Mouse (Mus musculus): ENCODE results near the gene Gm49383. TPM values are rescaled to one million over a fixed set of nuclear protein-coding genes. Genes with fewer than 3 reads are reported as not detected.
A peak's percentile ranks its signal among the peaks of the same experiment; 100 is the strongest.

Gm49383 gene
- polyA plus RNA-seq, 1 experiment from 2014 or later: 35.5 TPM

GRCm38 (mm10) chr12:69215000-69215785, 18.3 kb upstream of the Gm49383 start:
- WGBS: 77% methylated on average over 3 of the region's 3 CpGs

GRCm38 (mm10) chr12:69214393-69214792, 17.5 kb upstream of the Gm49383 start:
- no peak overlapping the region for H3K9ac ChIP-seq
- no peaks in the 10 kb centered on the region for H3K9me3 ChIP-seq
- H3K4me3 ChIP-seq: no peak overlapping the region
- WGBS: 91% methylated on average over 7 of the region's 7 CpGs
- no peak overlapping the region for H3K4me2 ChIP-seq
- no peak for ATAC-seq (ENCODE audit: borderline replicate concordance, extremely low read depth, low FRiP score, low TSS enrichment)
- H3K4me1 ChIP-seq: no peaks in the 10 kb centered on the region
- H3K27ac ChIP-seq: no peak overlapping the region
- H3K36me3 ChIP-seq: peaks cover 55% of the 10 kb centered on the region
- no peaks in the 10 kb centered on the region for H3K27me3 ChIP-seq

More at GRCm38 (mm10) chr12:69215000-69215785, 18.3 kb upstream of the Gm49383 start:
- H3K36me3 ChIP-seq: peaks cover 53% of the 10 kb centered on the region
- H3K27ac ChIP-seq: no peak overlapping the region
- H3K9me3 ChIP-seq: no peaks in the 10 kb centered on the region
- H3K4me2 ChIP-seq: no peak overlapping the region
- H3K4me1 ChIP-seq: no peaks in the 10 kb centered on the region
- no peaks in the 10 kb centered on the region for H3K27me3 ChIP-seq
- no peak overlapping the region for H3K9ac ChIP-seq
- ATAC-seq (ENCODE audit: borderline replicate concordance, extremely low read depth, low FRiP score, low TSS enrichment): no peak
- H3K4me3 ChIP-seq: no peak overlapping the region

- Histone ChIP-seq H3K4me3 (no peak overlapping the region), H3K9me3 (no peaks in the 10 kb centered on the region), H3K9ac (no peak overlapping the region), H3K36me3 (peaks cover 53% of the 10 kb centered on the region), H3K27me3 (no peaks in the 10 kb centered on the region), H3K4me2 (no peak overlapping the region), H3K27ac (no peak overlapping the region), H3K4me1 (no peaks in the 10 kb centered on the region)
- WGBS: 90% methylated on average over 13 of the region's 13 CpGs
- ATAC-seq (ENCODE audit: borderline replicate concordance, extremely low read depth, low FRiP score, low TSS enrichment): no peak
Observed at GRCm38 (mm10) chr12:69213186-69213777, 16.4 kb upstream of the Gm49383 start.

- Histone ChIP-seq H3K4me1 (no peaks in the 10 kb centered on the region), H3K36me3 (peaks cover 53% of the 10 kb centered on the region), H3K9me3 (no peaks in the 10 kb centered on the region), H3K9ac (no peak overlapping the region), H3K27me3 (no peaks in the 10 kb centered on the region), H3K4me2 (no peak overlapping the region), H3K4me3 (no peak overlapping the region), H3K27ac (no peak overlapping the region)
- ATAC-seq (ENCODE audit: borderline replicate concordance, extremely low read depth, low FRiP score, low TSS enrichment): no peak
- 65% methylated on average over 5 of the region's 5 CpGs for WGBS
Observed at GRCm38 (mm10) chr12:69211057-69211456, 14.2 kb upstream of the Gm49383 start.

- Histone ChIP-seq H3K27ac (no peak overlapping the region), H3K36me3 (peaks cover 53% of the 10 kb centered on the region), H3K27me3 (no peaks in the 10 kb centered on the region), H3K4me3 (no peak overlapping the region), H3K9me3 (no peaks in the 10 kb centered on the region), H3K4me2 (no peak overlapping the region), H3K4me1 (no peaks in the 10 kb centered on the region), H3K9ac (no peak overlapping the region)
- no peak for ATAC-seq (ENCODE audit: borderline replicate concordance, extremely low read depth, low FRiP score, low TSS enrichment)
- 93% methylated on average over 18 of the region's 18 CpGs for WGBS
Observed at GRCm38 (mm10) chr12:69210056-69210979, 13.4 kb upstream of the Gm49383 start.

GRCm38 (mm10) chr12:69208520-69208919, 11.6 kb upstream of the Gm49383 start:
- no peak for ATAC-seq (ENCODE audit: borderline replicate concordance, extremely low read depth, low FRiP score, low TSS enrichment)
- 90% methylated on average over 2 of the region's 2 CpGs for WGBS
- Histone ChIP-seq H3K36me3 (peaks cover 44% of the 10 kb centered on the region), H3K4me2 (no peak overlapping the region), H3K4me3 (no peak overlapping the region), H3K9me3 (no peaks in the 10 kb centered on the region), H3K27me3 (no peaks in the 10 kb centered on the region), H3K27ac (no peak overlapping the region), H3K9ac (no peak overlapping the region), H3K4me1 (no peaks in the 10 kb centered on the region)

GRCm38 (mm10) chr12:69207926-69208325, 11.0 kb upstream of the Gm49383 start:
- no peak for ATAC-seq (ENCODE audit: borderline replicate concordance, extremely low read depth, low FRiP score, low TSS enrichment)
- Histone ChIP-seq H3K27me3 (no peaks in the 10 kb centered on the region), H3K27ac (no peak overlapping the region), H3K9ac (no peak overlapping the region), H3K4me1 (no peaks in the 10 kb centered on the region), H3K9me3 (no peaks in the 10 kb centered on the region), H3K4me2 (no peak overlapping the region), H3K36me3 (peaks cover 46% of the 10 kb centered on the region), H3K4me3 (no peak overlapping the region)
- 93% methylated on average over 7 of the region's 7 CpGs for WGBS

GRCm38 (mm10) chr12:69207396-69207795, 10.5 kb upstream of the Gm49383 start:
- Histone ChIP-seq H3K36me3 (peaks cover 49% of the 10 kb centered on the region), H3K9me3 (no peaks in the 10 kb centered on the region), H3K4me1 (no peaks in the 10 kb centered on the region), H3K4me2 (no peak overlapping the region), H3K9ac (no peak overlapping the region), H3K27me3 (no peaks in the 10 kb centered on the region), H3K27ac (no peak overlapping the region), H3K4me3 (no peak overlapping the region)
- WGBS: 88% methylated on average over 8 of the region's 8 CpGs
- no peak for ATAC-seq (ENCODE audit: borderline replicate concordance, extremely low read depth, low FRiP score, low TSS enrichment)

- H3K9ac ChIP-seq: no peak within 1 kb of the TSS
- H3K9me3 ChIP-seq: no peaks in the 10 kb centered on the region
- H3K36me3 ChIP-seq: peaks cover 48% of the 10 kb centered on the region
- H3K4me2 ChIP-seq: no peak within 1 kb of the TSS
- WGBS: 78% methylated on average over 16 of the region's 16 CpGs
- H3K27ac ChIP-seq: no peak within 1 kb of the TSS
- no peaks in the 10 kb centered on the region for H3K27me3 ChIP-seq
- no peak within 1 kb of the TSS for H3K4me3 ChIP-seq
- no peak for ATAC-seq (ENCODE audit: borderline replicate concordance, extremely low read depth, low FRiP score, low TSS enrichment)
- peaks cover 3% of the 10 kb centered on the region for H3K4me1 ChIP-seq
Observed at GRCm38 (mm10) chr12:69204052-69204833, 7.3 kb upstream of the Gm49383 start, which contains the start of gene Gm49384. TSS of gene Gm49384 (minus strand) at chr12:69204267.

GRCm38 (mm10) chr12:69198985-69199384, 2.1 kb upstream of the Gm49383 start:
- Histone ChIP-seq H3K27me3 (no peaks in the 10 kb centered on the region), H3K9ac (no peak overlapping the region), H3K27ac (no peak overlapping the region), H3K4me3 (no peak overlapping the region), H3K4me2 (peak overlapping the region; percentile 3; the same call in 1 of the 2 replicates), H3K36me3 (peaks cover 30% of the 10 kb centered on the region), H3K4me1 (peaks cover 22% of the 10 kb centered on the region), H3K9me3 (no peaks in the 10 kb centered on the region)
- no peak for ATAC-seq (ENCODE audit: borderline replicate concordance, extremely low read depth, low FRiP score, low TSS enrichment)

GRCm38 (mm10) chr12:69198164-69198535, 1.2 kb upstream of the Gm49383 start, which contains the start of gene Dnaaf2:
TSS of gene Dnaaf2 (minus strand) at chr12:69198429.
- peak within 1 kb of the TSS; percentile 75 for H3K4me3 ChIP-seq
- WGBS: under 1% methylated on average over 18 of the region's 18 CpGs
- H3K9me3 ChIP-seq: no peaks in the 10 kb centered on the region
- peak within 1 kb of the TSS; percentile 78 for H3K9ac ChIP-seq
- H3K27me3 ChIP-seq: no peaks in the 10 kb centered on the region
- peaks cover 22% of the 10 kb centered on the region for H3K4me1 ChIP-seq
- peak; percentile 21; the same call in 1 of the 2 replicates for ATAC-seq (ENCODE audit: borderline replicate concordance, extremely low read depth, low FRiP score, low TSS enrichment)
- peak within 1 kb of the TSS; percentile 88 for H3K27ac ChIP-seq
- H3K36me3 ChIP-seq: peaks cover 24% of the 10 kb centered on the region
- H3K4me2 ChIP-seq: peak within 1 kb of the TSS; percentile 95
